Mouse (Mus musculus): ENCODE results near the gene Thada.
"Not testable (repeated sequence)": the region's sequence is repeated elsewhere in the genome, so short reads cannot be mapped to it uniquely, and the experiment has no call there.

DNA sequence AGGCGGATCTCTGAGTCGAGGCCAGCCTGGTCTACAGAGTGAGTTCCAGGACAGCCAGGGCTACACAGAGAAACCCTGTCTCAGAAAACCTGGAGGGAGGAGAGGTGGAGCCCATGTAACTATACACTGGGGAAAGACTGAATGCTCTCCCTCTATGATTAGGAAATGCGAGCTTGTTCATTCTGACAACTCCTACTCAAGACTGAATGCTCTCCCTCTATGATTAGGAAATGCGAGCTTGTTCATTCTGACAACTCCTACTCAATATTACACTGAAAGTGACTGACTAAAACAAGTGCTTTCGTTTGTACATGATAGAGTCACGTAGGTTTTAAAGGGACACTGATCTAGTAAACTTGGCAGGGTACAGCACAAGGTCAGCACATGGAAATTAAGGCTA, 174.8 kb downstream of the Thada start:
- TF ChIP-seq CTCF (IDR thresholded peaks at IDR 0.05); EP300 (IDR thresholded peaks at IDR 0.05; ENCODE audit: insufficient read depth, low read depth, low read length): not testable (repeated sequence)

Data from heart, adult 2 months (tissue).